Mouse (Mus musculus): ENCODE measurements at regions not wholly inside any gene's neighbourhood (a gene's known extent, or its start where the extent isn't known, plus 50 kb on each side); places are given as distances from the start of the nearest gene placed in this dataset.

- Histone ChIP-seq H3K36me3 (ENCODE audit: control insufficient read depth, insufficient read depth, low read length) (no peaks in the 10 kb centered on the region), H3K9me3 (ENCODE audit: control insufficient read depth, low read length) (no peaks in the 10 kb centered on the region), H3K27ac (replicated peaks; ENCODE audit: low read depth, low read length) (no peak overlapping the region), H3K4me2 (replicated peaks; ENCODE audit: low read depth, low read length, severe bottlenecking) (no peak overlapping the region), H3K9ac (ENCODE audit: low read depth, low read length, severe bottlenecking) (no peak overlapping the region), H3K4me1 (ENCODE audit: control insufficient read depth, insufficient read depth, low read length) (no peaks in the 10 kb centered on the region), H3K27me3 (ENCODE audit: control insufficient read depth, insufficient read depth, low read length) (no peaks in the 10 kb centered on the region), H3K4me3 (replicated peaks; ENCODE audit: low read length) (no peak overlapping the region)
- DNase-seq (ENCODE audit: low spot score) (no peak), ATAC-seq (ENCODE audit: low FRiP score, low read depth) (no peak)
- 81% methylated on average over 8 of the region's 8 CpGs for WGBS
- TF ChIP-seq POLR2A (IDR thresholded peaks at IDR 0.05; ENCODE audit: borderline replicate concordance, extremely low read depth, insufficient read depth, insufficient read length), result no peak
Observed at GRCm38 (mm10) chr3:128220776-128221550, 324.8 kb upstream of the Fam241a start.

- WGBS, result 78% methylated on average over 5 of the region's 5 CpGs
- DNase-seq (ENCODE audit: low spot score) (no peak), ATAC-seq (ENCODE audit: low FRiP score, low read depth) (no peak)
- Histone ChIP-seq H3K4me2 (replicated peaks; ENCODE audit: low read depth, low read length, severe bottlenecking) (no peak overlapping the region), H3K4me3 (replicated peaks; ENCODE audit: low read length) (no peak overlapping the region), H3K27ac (replicated peaks; ENCODE audit: low read depth, low read length) (no peak overlapping the region), H3K4me1 (ENCODE audit: control insufficient read depth, insufficient read depth, low read length) (no peaks in the 10 kb centered on the region), H3K9ac (ENCODE audit: low read depth, low read length, severe bottlenecking) (no peak overlapping the region), H3K9me3 (ENCODE audit: control insufficient read depth, low read length) (no peaks in the 10 kb centered on the region), H3K36me3 (ENCODE audit: control insufficient read depth, insufficient read depth, low read length) (no peaks in the 10 kb centered on the region), H3K27me3 (ENCODE audit: control insufficient read depth, insufficient read depth, low read length) (no peaks in the 10 kb centered on the region)
- no peak for TF ChIP-seq POLR2A (IDR thresholded peaks at IDR 0.05; ENCODE audit: borderline replicate concordance, extremely low read depth, insufficient read depth, insufficient read length)
Observed at GRCm38 (mm10) chr3:128217765-128218415, 321.8 kb upstream of the Fam241a start.

DNA sequence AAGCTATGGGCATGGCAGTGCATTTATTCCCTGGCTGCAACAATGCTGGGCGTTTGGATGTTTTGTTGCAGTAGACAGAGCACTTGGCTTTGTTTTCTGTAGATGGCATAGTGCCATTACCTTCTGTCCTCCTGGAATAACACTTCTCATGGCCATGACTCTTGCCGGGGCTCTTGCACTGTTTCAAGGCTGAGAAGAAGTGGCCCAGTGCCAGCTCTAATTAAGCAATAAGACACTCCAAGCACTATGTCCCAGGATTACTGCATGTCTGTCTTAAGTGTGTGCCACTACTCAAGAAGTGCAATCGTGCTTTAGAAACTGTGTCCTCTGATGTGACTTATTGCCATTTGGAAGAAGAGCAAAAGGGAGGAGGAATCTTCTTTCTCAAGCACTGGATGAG is 316.1 kb upstream of the Fam241a start:
- Histone ChIP-seq H3K9me3 (ENCODE audit: control insufficient read depth, low read length) (no peaks in the 10 kb centered on the region), H3K4me2 (replicated peaks; ENCODE audit: low read depth, low read length, severe bottlenecking) (no peak overlapping the region), H3K4me1 (ENCODE audit: control insufficient read depth, insufficient read depth, low read length) (no peaks in the 10 kb centered on the region), H3K36me3 (ENCODE audit: control insufficient read depth, insufficient read depth, low read length) (no peaks in the 10 kb centered on the region), H3K27ac (replicated peaks; ENCODE audit: low read depth, low read length) (no peak overlapping the region), H3K4me3 (replicated peaks; ENCODE audit: low read length) (no peak overlapping the region), H3K9ac (ENCODE audit: low read depth, low read length, severe bottlenecking) (no peak overlapping the region), H3K27me3 (ENCODE audit: control insufficient read depth, insufficient read depth, low read length) (no peaks in the 10 kb centered on the region)
- ATAC-seq (ENCODE audit: low FRiP score, low read depth), result no peak
- DNase-seq (ENCODE audit: low spot score), result no peak
- TF ChIP-seq POLR2A (IDR thresholded peaks at IDR 0.05; ENCODE audit: borderline replicate concordance, extremely low read depth, insufficient read depth, insufficient read length), result no peak
- WGBS, result 52% methylated on average over 3 of the region's 3 CpGs

GRCm38 (mm10) chr3:128210591-128210990 is 314.5 kb upstream of the Fam241a start:
- Histone ChIP-seq H3K36me3 (ENCODE audit: control insufficient read depth, insufficient read depth, low read length) (no peaks in the 10 kb centered on the region), H3K9me3 (ENCODE audit: control insufficient read depth, low read length) (no peaks in the 10 kb centered on the region), H3K9ac (ENCODE audit: low read depth, low read length, severe bottlenecking) (no peak overlapping the region), H3K4me1 (ENCODE audit: control insufficient read depth, insufficient read depth, low read length) (no peaks in the 10 kb centered on the region), H3K27ac (replicated peaks; ENCODE audit: low read depth, low read length) (no peak overlapping the region), H3K4me2 (replicated peaks; ENCODE audit: low read depth, low read length, severe bottlenecking) (no peak overlapping the region), H3K4me3 (replicated peaks; ENCODE audit: low read length) (no peak overlapping the region), H3K27me3 (ENCODE audit: control insufficient read depth, insufficient read depth, low read length) (no peaks in the 10 kb centered on the region)
- ATAC-seq (ENCODE audit: low FRiP score, low read depth) (no peak), DNase-seq (ENCODE audit: low spot score) (no peak)
- WGBS, result 77% methylated on average over 1 of the region's 1 CpGs
- no peak for TF ChIP-seq POLR2A (IDR thresholded peaks at IDR 0.05; ENCODE audit: borderline replicate concordance, extremely low read depth, insufficient read depth, insufficient read length)

DNA sequence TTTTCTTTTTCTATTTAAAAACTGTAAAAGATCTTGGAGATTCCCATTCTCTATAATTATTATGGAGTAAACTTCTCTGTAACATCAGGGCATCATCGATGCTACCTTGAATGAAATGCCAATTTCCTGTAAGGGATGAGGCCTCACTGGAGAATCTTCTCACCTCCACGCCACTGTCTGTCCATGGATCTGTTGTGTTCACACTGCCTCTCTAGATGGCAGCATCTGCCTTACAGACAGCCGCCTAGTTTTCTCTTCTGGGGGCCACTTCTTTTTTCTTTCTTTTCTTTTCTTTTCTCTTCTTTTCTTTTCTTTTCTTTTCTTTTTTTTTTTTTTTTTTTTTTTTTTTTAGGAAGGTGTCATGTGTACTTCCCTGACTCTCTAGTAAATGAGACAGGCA is 310.8 kb upstream of the Fam241a start:
- no peak overlapping the region for H3K4me2 ChIP-seq (replicated peaks; ENCODE audit: low read depth, low read length, severe bottlenecking)
- H3K27me3 ChIP-seq (ENCODE audit: control insufficient read depth, insufficient read depth, low read length), result no peaks in the 10 kb centered on the region
- no peak overlapping the region for H3K4me3 ChIP-seq (replicated peaks; ENCODE audit: low read length)
- H3K9ac ChIP-seq (ENCODE audit: low read depth, low read length, severe bottlenecking), result no peak overlapping the region
- H3K4me1 ChIP-seq (ENCODE audit: control insufficient read depth, insufficient read depth, low read length), result no peaks in the 10 kb centered on the region
- H3K9me3 ChIP-seq (ENCODE audit: control insufficient read depth, low read length), result no peaks in the 10 kb centered on the region
- no peak overlapping the region for H3K27ac ChIP-seq (replicated peaks; ENCODE audit: low read depth, low read length)
- H3K36me3 ChIP-seq (ENCODE audit: control insufficient read depth, insufficient read depth, low read length), result no peaks in the 10 kb centered on the region
- ATAC-seq (ENCODE audit: low FRiP score, low read depth), result no peak
- 55% methylated on average over 3 of the region's 3 CpGs for WGBS
- DNase-seq (ENCODE audit: low spot score), result no peak
- TF ChIP-seq POLR2A (IDR thresholded peaks at IDR 0.05; ENCODE audit: borderline replicate concordance, extremely low read depth, insufficient read depth, insufficient read length), result no peak
